Mouse (Mus musculus) cerebellum, postnatal 10 days (tissue): ENCODE measurements around the gene Ccl4.

Experiments
- DNase-seq, 2 experiments: peaks; one replicate each; pipeline ENCODE4 v3.0.0; 2021; ENCODE audit warnings: mixed read lengths in 2 of 2

Gene Ccl4

DNA sequence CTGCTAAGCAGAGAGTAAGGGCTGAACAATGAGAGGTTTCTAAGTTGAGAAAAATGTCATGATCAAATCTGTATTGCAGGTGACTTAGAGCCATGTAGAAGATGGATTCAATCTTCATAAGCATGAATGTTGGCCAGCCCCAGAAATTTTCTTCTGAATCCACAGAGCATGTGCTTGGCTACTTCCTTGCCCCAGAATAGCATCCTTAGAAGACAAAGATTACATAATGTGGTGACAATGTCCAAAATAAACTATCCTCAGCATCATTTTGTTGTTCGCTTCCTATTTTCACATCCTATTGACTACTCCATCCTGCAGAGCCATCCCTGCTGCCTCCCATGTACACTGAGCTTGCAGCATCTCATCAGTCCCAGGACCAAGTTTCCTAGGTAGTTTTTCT is 13.3 kb downstream of the Ccl4 start:
- DNase-seq, result no peak

DNA sequence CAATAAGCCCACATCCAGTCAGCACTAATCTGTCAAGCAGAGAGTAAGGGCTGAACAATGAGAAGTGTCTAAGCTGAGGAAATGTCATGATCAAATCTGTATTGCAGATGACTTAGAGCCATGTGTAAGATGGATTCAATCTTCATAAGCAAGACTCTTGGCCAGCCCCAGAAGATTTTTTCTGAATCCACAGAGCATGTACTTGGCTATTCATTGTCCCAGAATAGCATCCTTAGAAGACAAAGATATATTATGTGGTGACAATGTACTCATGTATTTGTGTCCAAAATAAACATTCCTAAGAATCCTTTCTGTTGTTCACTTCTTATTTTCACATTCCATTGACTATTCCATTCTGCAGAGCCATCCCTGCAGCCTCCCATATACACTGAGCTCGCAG is 27.5 kb downstream of the Ccl4 start:
- DNase-seq, result no peak

DNA sequence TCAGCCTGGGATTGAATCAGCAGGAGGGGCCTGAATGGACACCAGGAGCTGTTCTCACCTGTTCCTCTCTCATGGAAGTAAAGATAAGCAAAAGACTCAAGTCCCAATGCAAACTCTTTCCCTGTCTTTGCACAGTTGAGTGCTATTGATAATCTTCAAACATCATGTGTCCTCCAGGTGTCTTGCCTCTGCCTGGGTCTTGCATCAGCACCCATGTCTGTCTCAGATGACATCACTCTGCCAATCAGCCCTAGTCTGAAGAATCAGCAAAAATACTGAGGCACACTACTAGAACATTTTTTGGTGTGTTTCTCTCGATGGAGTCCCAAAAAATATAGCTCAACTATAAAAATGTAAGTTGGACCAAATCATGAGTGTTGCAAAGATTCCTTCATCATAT is 29.6 kb downstream of the Ccl4 start:
- no peak for DNase-seq

DNA sequence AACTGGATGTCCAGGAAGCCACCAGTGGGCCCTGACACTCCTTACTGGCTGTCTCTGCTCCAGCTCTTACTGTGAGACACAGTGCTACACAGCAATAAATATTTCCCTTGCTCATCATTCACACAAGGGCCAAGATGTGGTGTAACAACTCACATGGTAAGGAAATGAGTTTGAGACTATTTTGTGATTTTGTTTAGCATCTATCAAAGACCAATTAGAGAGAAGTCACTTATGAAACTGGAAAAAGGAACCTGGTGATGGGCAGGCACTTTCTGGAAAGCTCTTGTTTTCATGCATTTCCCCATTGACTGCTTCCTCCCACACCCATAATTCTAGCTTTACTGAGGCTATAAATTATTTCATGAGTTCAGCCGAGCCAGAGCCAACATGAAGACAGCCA is 41.3 kb downstream of the Ccl4 start, which contains the start of gene Wfdc17:
Gene Wfdc17, plus strand, starts transcription at position 287 of the 400 bp plus-strand sequence.
- DNase-seq, result no peak

DNA sequence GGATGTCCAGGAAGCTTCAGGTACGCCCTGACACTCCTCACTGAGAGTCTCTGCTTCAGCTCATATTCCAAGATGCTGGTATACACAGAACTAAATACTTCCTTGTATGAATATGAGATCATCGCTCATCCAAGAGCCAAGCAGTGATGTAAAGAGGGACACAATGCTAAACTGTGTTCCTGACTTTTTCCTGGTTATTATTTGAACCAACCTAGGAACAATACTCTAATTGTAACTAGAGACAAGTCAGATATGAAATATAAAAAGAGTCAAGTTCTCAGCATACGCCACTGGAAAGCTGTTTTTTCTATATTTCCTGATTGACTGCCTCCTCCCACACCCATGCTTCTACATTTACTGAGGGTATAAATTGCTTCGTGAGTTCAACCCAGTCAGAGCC is 46.3 kb downstream of the Ccl4 start, which contains the start of gene Wfdc18:
Gene Wfdc18, plus strand, starts transcription at position 301 of the 400 bp plus-strand sequence.
- no peak for DNase-seq

DNA sequence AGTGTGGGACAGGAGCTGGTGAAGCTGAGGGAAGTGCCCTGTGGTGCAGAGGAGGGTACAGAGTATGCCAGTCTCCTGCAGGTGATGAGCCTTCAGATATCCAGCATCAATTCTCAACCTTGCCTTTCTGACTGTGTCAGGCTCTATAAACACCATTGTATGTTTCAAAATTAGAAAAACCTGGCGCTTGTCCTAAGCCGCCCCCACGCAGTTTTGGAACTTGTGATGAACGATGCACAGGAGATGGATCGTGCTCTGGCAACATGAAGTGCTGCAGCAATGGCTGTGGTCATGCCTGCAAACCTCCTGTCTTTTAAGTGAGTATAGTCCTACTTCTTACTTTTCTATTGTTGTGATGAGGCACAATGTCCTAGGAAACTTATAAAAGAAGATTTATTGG is 47.3 kb downstream of the Ccl4 start:
- no peak for DNase-seq

DNA sequence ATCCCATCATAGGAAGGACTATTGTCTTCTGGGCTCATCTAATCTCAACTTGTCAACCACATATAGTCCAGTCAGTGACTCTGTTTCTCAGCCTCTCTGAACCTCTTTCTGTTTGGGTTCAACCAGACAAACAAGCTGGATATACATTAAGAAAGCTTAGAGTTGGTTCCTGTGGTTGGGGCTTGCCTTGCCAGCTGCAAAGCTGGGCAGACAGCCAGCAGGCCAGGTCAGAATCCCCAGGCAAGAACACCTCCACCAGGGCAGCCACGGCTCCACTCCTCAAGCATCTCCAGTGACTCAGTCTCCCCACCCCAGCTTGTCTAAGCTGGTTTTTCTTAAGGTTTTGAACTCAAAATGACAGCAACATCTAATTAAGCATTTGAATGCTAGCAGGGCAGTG is 50.3 kb downstream of the Ccl4 start:
- DNase-seq, result no peak

DNA sequence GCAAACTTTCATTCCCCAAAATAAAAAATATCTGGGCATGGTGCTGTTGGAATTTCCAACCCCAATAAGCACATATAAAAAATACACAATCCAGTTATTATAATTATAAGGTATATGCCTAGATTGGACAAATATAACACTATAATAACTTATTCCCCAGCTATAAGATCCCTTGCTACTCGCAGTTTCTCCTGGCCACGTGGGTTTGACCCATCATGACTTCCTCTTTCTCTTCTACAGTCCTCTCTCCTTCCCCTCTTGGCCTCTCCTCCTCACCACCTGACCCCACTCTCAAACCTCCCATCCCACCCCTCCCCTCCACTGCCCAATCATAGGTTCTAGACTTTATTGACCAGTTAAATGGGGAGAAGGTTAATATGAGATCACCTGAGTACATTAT is 51.5 kb downstream of the Ccl4 start:
- DNase-seq, result no peak
